Mouse (Mus musculus) frontal cortex, adult (tissue): ENCODE measurements around the gene Teddm3.
A peak's percentile ranks its signal among the peaks of the same experiment; 100 is the strongest.
"Not testable (repeated sequence)": the region's sequence is repeated elsewhere in the genome, so short reads cannot be mapped to it uniquely, and the experiment has no call there.

Experiments used
- ATAC-seq: cut with Nextera tagmentation; 2 replicates; pipeline ENCODE4 v1.9.2; 2017; ENCODE audit warnings: mild to moderate bottlenecking, moderate library complexity, mixed read lengths; ENCODE audit not compliant: low TSS enrichment

Teddm3 gene

GRCm38 (mm10) chr16:21149896-21150295 is 3.9 kb downstream of the Teddm3 start:
- no peak for ATAC-seq

- ATAC-seq, result not testable (repeated sequence)
These were observed 5.3 kb downstream of the Teddm3 start for GRCm38 (mm10) chr16:21148451-21148850.

GRCm38 (mm10) chr16:21136312-21137083 is 17.3 kb downstream of the Teddm3 start:
- no peak for ATAC-seq

GRCm38 (mm10) chr16:21127666-21128065 is 26.1 kb downstream of the Teddm3 start:
- not testable (repeated sequence) for ATAC-seq

GRCm38 (mm10) chr16:21122776-21123175 is 31.0 kb downstream of the Teddm3 start:
- ATAC-seq, result not testable (repeated sequence)

- ATAC-seq, result no peak
These were observed 37.7 kb downstream of the Teddm3 start for GRCm38 (mm10) chr16:21116078-21116477.

GRCm38 (mm10) chr16:21109473-21109872 is 44.3 kb downstream of the Teddm3 start:
- peak; percentile 62; the same call in 1 of the 2 replicates for ATAC-seq
